Mouse (Mus musculus) C3H10T1/2 (cell line): ENCODE measurements around the gene Smg6. TPM values are rescaled to one million over a fixed set of nuclear protein-coding genes. Genes with fewer than 3 reads are reported as not detected.

Experiments
- polyA plus RNA-seq, 2 experiments: library from polyadenylated mRNA; unstranded; fragments of >200 nt; fragmentation: generic; extraction: Trizol; gene quantifications; one replicate each; pipeline ENCODE4 v1.2.1; 2012; ENCODE audit warnings: missing spikeins in 2 of 2

Smg6 gene
- polyA plus RNA-seq = 10 to 100 TPM in 1 of 2 experiments, 1 to 10 TPM in 1; 2.1 to 59.8 TPM

GRCm38 (mm10) chr11:74925577-74926387 is at the start of gene Smg6, which contains the start of gene Srr:
TSS of gene Smg6 (plus strand) at chr11:74925823.
TSS of gene Srr (minus strand) at chr11:74925948.

GRCm38 (mm10) chr11:74896901-74897677 is 28.5 kb upstream of the Smg6 start, which contains the start of gene Sgsm2:
TSS of gene Sgsm2 (minus strand) at chr11:74897060.

DNA sequence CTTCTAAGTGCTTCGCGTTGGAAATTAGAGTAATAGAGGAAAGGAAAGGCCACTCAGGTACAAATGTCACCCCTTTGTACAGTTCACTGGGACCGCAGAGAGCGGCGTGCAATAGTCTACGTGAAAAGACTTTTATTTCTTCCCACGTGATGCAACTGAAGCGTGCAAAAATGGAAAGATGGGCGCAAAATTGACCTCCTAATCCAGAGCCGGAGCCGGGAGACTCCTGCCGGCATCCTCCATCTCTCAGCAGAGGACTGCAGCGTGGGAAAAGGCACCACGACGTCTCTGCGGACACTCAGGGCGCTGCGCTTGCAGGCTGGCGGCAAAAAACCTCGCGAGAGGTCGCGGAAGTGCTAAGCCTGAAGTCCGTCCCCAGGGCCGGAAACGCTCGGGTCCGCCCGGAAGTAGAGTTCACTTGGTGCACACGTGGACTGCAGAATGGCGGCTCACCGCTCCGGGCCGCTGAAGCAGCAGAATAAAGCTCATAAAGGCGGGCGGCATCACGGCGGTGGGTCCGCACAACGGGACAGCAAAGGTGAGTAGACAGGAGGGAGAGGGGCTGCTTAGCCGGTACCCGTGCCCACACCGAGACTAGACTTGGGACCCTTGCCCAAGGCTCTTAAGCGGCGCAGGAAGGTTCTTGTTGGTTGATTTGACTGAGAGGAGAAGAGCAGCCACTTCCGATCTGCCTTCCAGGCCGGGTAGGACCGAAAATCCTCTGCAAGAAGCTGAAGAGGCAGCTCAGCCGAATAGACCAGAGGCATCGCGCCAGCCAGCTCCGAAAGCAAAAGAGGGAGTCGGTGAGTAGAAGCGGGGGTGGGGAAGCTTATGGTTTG is 27.7 kb upstream of the Smg6 start, which contains the start of gene Tsr1:
Gene Tsr1 (plus strand): TSS at position 394 of the 839 bp plus-strand sequence.

DNA sequence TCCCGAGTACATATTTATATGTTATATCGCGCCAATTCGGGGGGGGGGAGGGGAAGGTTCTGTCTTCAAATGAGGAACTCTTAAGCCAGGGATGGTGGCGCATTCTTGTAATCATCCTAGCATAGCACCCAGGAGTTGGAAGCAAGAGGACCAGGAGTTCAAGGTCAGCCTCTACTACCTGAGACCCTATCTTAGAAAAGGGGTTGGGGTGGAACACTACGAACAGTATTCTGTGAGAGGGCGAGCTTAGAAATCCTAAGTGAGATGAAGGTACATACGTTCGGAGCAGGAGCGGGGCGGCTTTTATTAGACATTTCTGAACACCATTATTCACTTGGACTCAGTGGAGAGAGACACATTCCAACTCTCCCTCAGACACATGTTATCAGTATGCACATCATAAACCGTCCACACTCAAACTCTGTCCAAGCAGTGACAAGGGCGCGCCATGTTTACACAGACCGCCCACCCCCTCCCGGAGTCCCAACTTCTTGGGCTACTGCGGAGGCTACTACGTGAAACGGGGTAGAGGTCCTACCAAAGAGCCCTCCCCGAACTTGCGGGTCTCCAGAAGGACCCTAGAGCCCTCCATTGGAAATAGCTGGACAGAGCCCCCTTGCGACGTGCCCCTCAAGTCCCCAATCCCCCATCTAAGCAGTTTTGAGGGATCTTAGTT is 243.9 kb downstream of the Smg6 start, which contains the start of gene Hic1:
Gene Hic1 (minus strand): TSS at position 115 of the 676 bp plus-strand sequence.

GRCm38 (mm10) chr11:75178672-75179208 is 253.1 kb downstream of the Smg6 start, which contains the start of gene Ovca2:
TSS of gene Ovca2 (minus strand) at chr11:75178835.

DNA sequence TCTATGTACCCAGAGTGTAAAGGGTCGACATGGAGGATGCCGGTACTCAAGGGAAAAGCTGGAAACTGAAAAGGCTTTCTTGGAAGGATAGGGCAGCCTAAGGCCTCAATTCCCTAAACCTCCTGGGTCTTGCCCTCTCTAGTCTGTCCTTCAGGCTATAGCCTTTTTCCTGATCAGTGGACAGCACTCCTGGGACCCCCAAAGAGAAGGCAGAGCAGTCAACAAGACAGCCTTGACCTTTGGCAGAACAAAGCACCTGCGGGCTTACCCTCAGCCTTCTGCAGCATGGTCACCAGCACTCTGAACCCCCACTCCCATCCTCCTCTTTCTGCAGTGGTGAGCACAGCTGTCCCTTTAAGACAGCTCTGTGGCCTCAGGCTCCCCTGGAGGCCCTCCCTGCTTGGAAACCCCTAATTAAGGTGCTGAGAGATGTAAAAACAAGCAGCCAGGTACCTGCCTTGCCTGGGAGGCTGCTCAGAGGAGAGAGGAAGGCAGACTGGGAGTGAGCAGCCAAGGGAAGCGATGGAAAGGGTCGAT is 265.4 kb downstream of the Smg6 start, which contains the start of gene Dph1:
Gene Dph1 (minus strand): TSS at position 337 of the 537 bp plus-strand sequence.

GRCm38 (mm10) chr11:75193256-75194071 is 267.8 kb downstream of the Smg6 start, which contains the start of gene Rtn4rl1:
TSS of gene Rtn4rl1 (plus strand) at chr11:75193783.

Other genes starting within 250 kb of the Smg6 start
- gene Pafah1b1, start 201.2 kb upstream of the Smg6 start, polyA plus RNA-seq = 10 to 100 TPM in 1 of 2 experiments, 1 to 10 TPM in 1; 3.9 to 23.5 TPM
- 10 to 100 TPM in 1 of 2 experiments, 1 to 10 TPM in 1; 2.0 to 12.6 TPM for gene Mettl16, start 155.0 kb upstream of the Smg6 start, polyA plus RNA-seq
- 10 to 100 TPM in 1 of 2 experiments, 1 to 10 TPM in 1; 4.7 to 17.8 TPM for gene Mnt, start 94.9 kb upstream of the Smg6 start, polyA plus RNA-seq
- gene Sgsm2, start 28.8 kb upstream of the Smg6 start, polyA plus RNA-seq = 10 to 100 TPM in 1 of 2 experiments, 1 to 10 TPM in 1; 7.3 to 24.2 TPM
- 10 to 100 TPM in 1 of 2 experiments, 1 to 10 TPM in 1; 3.0 to 14.8 TPM for gene Tsr1, start 27.8 kb upstream of the Smg6 start, polyA plus RNA-seq
- 10 to 100 TPM in 1 of 2 experiments, 1 to 10 TPM in 1; 1.2 to 19.6 TPM for gene Srr, start 125 bp downstream of the Smg6 start, polyA plus RNA-seq
- gene Hic1, start 243.7 kb downstream of the Smg6 start, polyA plus RNA-seq = 1 to 10 TPM in 1 of 2 experiments, under 1 TPM in 1; 0.02 to 1.7 TPM